Mouse (Mus musculus): ENCODE data around the gene Rpl9-ps6. TPM values are rescaled to one million over a fixed set of nuclear protein-coding genes. Genes with fewer than 3 reads are reported as not detected.
"Not testable (repeated sequence)": the region's sequence is repeated elsewhere in the genome, so short reads cannot be mapped to it uniquely, and the experiment has no call there.

The Rpl9-ps6 gene
- polyA plus RNA-seq, 1 experiment from 2014 or later, result 70.5 TPM

- Histone ChIP-seq H3K4me3 (no peak overlapping the region), H3K9me3 (no peaks in the 10 kb centered on the region), H3K4me2 (replicated peaks) (no peak overlapping the region), H3K9ac (replicated peaks) (no peak overlapping the region), H3K36me3 (0 out of 2 replicates have a peak, but pooled peaks cover 5% of the 10 kb centered on the region), H3K4me1 (peaks cover 1% of the 10 kb centered on the region; the same call in 1 of the 2 replicates), H3K27me3 (no peaks in the 10 kb centered on the region), H3K27ac (replicated peaks) (no peak overlapping the region)
- ATAC-seq (replicated peaks), result no peak
- WGBS, result 87% methylated on average over 8 of the region's 8 CpGs
Measured at GRCm38 (mm10) chr19:32493471-32493870, 27.1 kb upstream of the Rpl9-ps6 start.

- ATAC-seq (replicated peaks), result no peak
- WGBS, result 94% methylated on average over 5 of the region's 5 CpGs
- Histone ChIP-seq H3K4me1 (peaks cover 3% of the 10 kb centered on the region; the same call in 1 of the 2 replicates), H3K9ac (replicated peaks) (no peak overlapping the region), H3K27ac (replicated peaks) (no peak overlapping the region), H3K36me3 (0 out of 2 replicates have a peak, but pooled peaks cover 5% of the 10 kb centered on the region), H3K4me3 (no peak overlapping the region), H3K4me2 (replicated peaks) (no peak overlapping the region), H3K27me3 (no peaks in the 10 kb centered on the region), H3K9me3 (no peaks in the 10 kb centered on the region)
Measured at GRCm38 (mm10) chr19:32492981-32493380, 26.6 kb upstream of the Rpl9-ps6 start.

- peaks cover 9% of the 10 kb centered on the region for H3K4me1 ChIP-seq
- H3K9ac ChIP-seq (replicated peaks), result no peak overlapping the region
- H3K27me3 ChIP-seq, result no peaks in the 10 kb centered on the region
- no peaks in the 10 kb centered on the region for H3K9me3 ChIP-seq
- H3K4me2 ChIP-seq (replicated peaks), result no peak overlapping the region
- 96% methylated on average over 3 of the region's 3 CpGs for WGBS
- H3K4me3 ChIP-seq, result no peak overlapping the region
- H3K27ac ChIP-seq (replicated peaks), result no peak overlapping the region
- 0 out of 2 replicates have a peak, but pooled peaks cover 5% of the 10 kb centered on the region for H3K36me3 ChIP-seq
- no peak for ATAC-seq (replicated peaks)
Measured at GRCm38 (mm10) chr19:32492339-32492738, 26.0 kb upstream of the Rpl9-ps6 start.

- no peak overlapping the region for H3K9ac ChIP-seq (replicated peaks)
- no peak overlapping the region for H3K4me2 ChIP-seq (replicated peaks)
- 88% methylated on average over 2 of the region's 2 CpGs for WGBS
- no peak for ATAC-seq (replicated peaks)
- no peaks in the 10 kb centered on the region for H3K27me3 ChIP-seq
- H3K27ac ChIP-seq (replicated peaks), result no peak overlapping the region
- peaks cover 19% of the 10 kb centered on the region for H3K4me1 ChIP-seq
- 0 out of 2 replicates have a peak, but pooled peaks cover 5% of the 10 kb centered on the region for H3K36me3 ChIP-seq
- no peaks in the 10 kb centered on the region for H3K9me3 ChIP-seq
- no peak overlapping the region for H3K4me3 ChIP-seq
Measured at GRCm38 (mm10) chr19:32490976-32491375, 24.6 kb upstream of the Rpl9-ps6 start.

GRCm38 (mm10) chr19:32489166-32489895 is 23.0 kb upstream of the Rpl9-ps6 start:
- Histone ChIP-seq H3K4me2 (replicated peaks) (no peak overlapping the region), H3K36me3 (0 out of 2 replicates have a peak, but pooled peaks cover 5% of the 10 kb centered on the region), H3K27ac (replicated peaks) (no peak overlapping the region), H3K9me3 (no peaks in the 10 kb centered on the region), H3K4me3 (no peak overlapping the region), H3K4me1 (peaks cover 26% of the 10 kb centered on the region), H3K9ac (replicated peaks) (no peak overlapping the region), H3K27me3 (no peaks in the 10 kb centered on the region)
- no peak for ATAC-seq (replicated peaks)
- 85% methylated on average over 12 of the region's 12 CpGs for WGBS

- peak overlapping the region; percentile 84 for H3K4me2 ChIP-seq (replicated peaks)
Measured at GRCm38 (mm10) chr19:32487595-32488255, 21.3 kb upstream of the Rpl9-ps6 start.

GRCm38 (mm10) chr19:32486106-32486724 is 19.8 kb upstream of the Rpl9-ps6 start:
- not testable (repeated sequence) for H3K27me3 ChIP-seq, H3K36me3 ChIP-seq, H3K9me3 ChIP-seq
- Histone ChIP-seq H3K9ac (replicated peaks) (peak overlapping the region; percentile 78), H3K4me2 (replicated peaks) (peak overlapping the region; percentile 84), H3K4me3 (peak overlapping the region; percentile 77), H3K4me1 (peaks cover 26% of the 10 kb centered on the region), H3K27ac (replicated peaks) (peak overlapping the region; percentile 87)
- ATAC-seq (replicated peaks), result peak; percentile 87
- under 1% methylated on average over 47 of the region's 47 CpGs for WGBS

More at GRCm38 (mm10) chr19:32487595-32488255, 21.3 kb upstream of the Rpl9-ps6 start:
- Histone ChIP-seq H3K27me3 (no peaks in the 10 kb centered on the region), H3K27ac (replicated peaks) (no peak overlapping the region), H3K4me3 (no peak overlapping the region), H3K9ac (replicated peaks) (no peak overlapping the region), H3K36me3 (0 out of 2 replicates have a peak, but pooled peaks cover 5% of the 10 kb centered on the region), H3K4me1 (peaks cover 26% of the 10 kb centered on the region), H3K9me3 (no peaks in the 10 kb centered on the region)
- no peak for ATAC-seq (replicated peaks)
- 90% methylated on average over 8 of the region's 8 CpGs for WGBS

GRCm38 (mm10) chr19:32485681-32486105 is 19.3 kb upstream of the Rpl9-ps6 start, which contains the start of gene Minpp1:
Gene Minpp1 (plus strand): TSS chr19:32485769.
- H3K36me3 ChIP-seq, result no peaks in the 10 kb centered on the region
- H3K27ac ChIP-seq (replicated peaks), result peak within 1 kb of the TSS; percentile 87
- H3K4me1 ChIP-seq, result peaks cover 26% of the 10 kb centered on the region
- ATAC-seq (replicated peaks), result peak; percentile 97
- H3K9ac ChIP-seq (replicated peaks), result peak within 1 kb of the TSS; percentile 78
- H3K4me3 ChIP-seq, result peak within 1 kb of the TSS; percentile 77
- under 1% methylated on average over 63 of the region's 64 CpGs for WGBS
- H3K27me3 ChIP-seq, result no peaks in the 10 kb centered on the region
- no peaks in the 10 kb centered on the region for H3K9me3 ChIP-seq
- H3K4me2 ChIP-seq (replicated peaks), result peak within 1 kb of the TSS; percentile 84

GRCm38 (mm10) chr19:32484941-32485660 is 18.7 kb upstream of the Rpl9-ps6 start:
- no peak for ATAC-seq (replicated peaks)
- no peaks in the 10 kb centered on the region for H3K36me3 ChIP-seq
- peak overlapping the region; percentile 78 for H3K9ac ChIP-seq (replicated peaks)
- H3K4me3 ChIP-seq, result peak overlapping the region; percentile 77
- no peaks in the 10 kb centered on the region for H3K9me3 ChIP-seq
- peak overlapping the region; percentile 87 for H3K27ac ChIP-seq (replicated peaks)
- peaks cover 26% of the 10 kb centered on the region for H3K4me1 ChIP-seq
- H3K4me2 ChIP-seq (replicated peaks), result peak overlapping the region; percentile 84
- no peaks in the 10 kb centered on the region for H3K27me3 ChIP-seq
- 16% methylated on average over 13 of the region's 13 CpGs for WGBS

- 79% methylated on average over 4 of the region's 4 CpGs for WGBS
- ATAC-seq (replicated peaks), result no peak
Measured at GRCm38 (mm10) chr19:32481511-32481910, 15.1 kb upstream of the Rpl9-ps6 start.

GRCm38 (mm10) chr19:32480791-32481442 is 14.5 kb upstream of the Rpl9-ps6 start:
- Histone ChIP-seq H3K36me3 (no peaks in the 10 kb centered on the region), H3K27me3 (no peaks in the 10 kb centered on the region), H3K4me2 (replicated peaks) (no peak overlapping the region), H3K9ac (replicated peaks) (no peak overlapping the region), H3K27ac (replicated peaks) (no peak overlapping the region), H3K4me1 (peaks cover 7% of the 10 kb centered on the region), H3K4me3 (no peak overlapping the region), H3K9me3 (no peaks in the 10 kb centered on the region)
- WGBS, result 85% methylated on average over 8 of the region's 8 CpGs
- no peak for ATAC-seq (replicated peaks)

More at GRCm38 (mm10) chr19:32481511-32481910, 15.1 kb upstream of the Rpl9-ps6 start:
- no peak overlapping the region for H3K4me3 ChIP-seq
- H3K36me3 ChIP-seq, result no peaks in the 10 kb centered on the region
- H3K4me1 ChIP-seq, result peaks cover 9% of the 10 kb centered on the region
- no peaks in the 10 kb centered on the region for H3K27me3 ChIP-seq
- H3K4me2 ChIP-seq (replicated peaks), result no peak overlapping the region
- H3K9ac ChIP-seq (replicated peaks), result no peak overlapping the region
- no peaks in the 10 kb centered on the region for H3K9me3 ChIP-seq
- H3K27ac ChIP-seq (replicated peaks), result no peak overlapping the region

Measured in forebrain, embryonic 15.5 days (tissue).